Mouse (Mus musculus) MEL (cell line): Measurements from ENCODE around the gene Cyth3. TPM values are rescaled to one million over a fixed set of nuclear protein-coding genes. Genes with fewer than 3 reads are reported as not detected.

ENCODE experiments used
- DNase-seq: peaks from one replicate; pipeline ENCODE4 v3.0.0; 2011; ENCODE audit warnings: low read depth, low spot score
- H3K27ac ChIP-seq: 2 replicates; pipeline ENCODE4 v1.5.1; 2012; ENCODE audit warnings: low read depth, mild to moderate bottlenecking, control low read depth, low read length, moderate library complexity; ENCODE audit not compliant: control insufficient read depth
- H3K27me3 ChIP-seq, 2 experiments: fragments of 150-350 bp in 1 of 2; sonication (generic) in 1 of 2; 2 replicates each; pipeline ENCODE4 v1.6.1; 2012; ENCODE audit warnings: low read length in 2 of 2, mild to moderate bottlenecking in 2 of 2, improper control_type of control experiment in 1 of 2, moderate library complexity in 1 of 2; ENCODE audit not compliant: insufficient read depth in 2 of 2, control insufficient read depth in 1 of 2
- H3K36me3 ChIP-seq, 2 experiments: 2 replicates each; pipeline ENCODE4 v1.6.1; 2012 to 2014; ENCODE audit warnings: low read length in 2 of 2, improper control_type of control experiment in 1 of 2, inconsistent platforms in 1 of 2, mild to moderate bottlenecking in 1 of 2; ENCODE audit not compliant: insufficient read depth in 2 of 2, control insufficient read depth in 1 of 2
- H3K4me1 ChIP-seq, 2 experiments: fragments of 150-350 bp in 1 of 2; sonication (generic) in 1 of 2; 2 replicates each; pipeline ENCODE4 v1.6.1; 2012; ENCODE audit warnings: low read length in 2 of 2, improper control_type of control experiment in 1 of 2, mild to moderate bottlenecking in 1 of 2; ENCODE audit not compliant: insufficient read depth in 2 of 2, control insufficient read depth in 1 of 2
- H3K4me3 ChIP-seq, 2 experiments: fragments of 150-350 bp in 1 of 2; sonication (generic) in 1 of 2; 2 replicates each; pipeline ENCODE4 v1.5.1; 2012; ENCODE audit warnings: low read depth in 2 of 2, low read length in 2 of 2, mild to moderate bottlenecking in 2 of 2, moderate library complexity in 2 of 2, control low read depth in 1 of 2, improper control_type of control experiment in 1 of 2; ENCODE audit not compliant: control insufficient read depth in 1 of 2, insufficient read depth in 1 of 2
- H3K79me2 ChIP-seq: 2 replicates; pipeline ENCODE4 v1.6.1; 2012; ENCODE audit warnings: mild to moderate bottlenecking, low read length, moderate library complexity; ENCODE audit not compliant: control insufficient read depth, poor library complexity, insufficient read depth
- H3K9ac ChIP-seq: 2 replicates; pipeline ENCODE4 v1.6.1; 2012; ENCODE audit warnings: low read depth, mild to moderate bottlenecking, control low read depth, low read length, moderate library complexity; ENCODE audit not compliant: control insufficient read depth, poor library complexity, severe bottlenecking
- H3K9me3 ChIP-seq: fragments of 150-350 bp; sonication (generic); replicated peaks from 2 replicates; pipeline ENCODE4 v1.6.1; 2012; ENCODE audit warnings: mild to moderate bottlenecking, low read length, improper control_type of control experiment, moderate library complexity; ENCODE audit not compliant: insufficient read depth
- CHD1 ChIP-seq: IDR thresholded peaks from 2 replicates; pipeline ENCODE4 v1.6.1; 2012; ENCODE audit warnings: low read depth, mild to moderate bottlenecking, inconsistent platforms, low read length, improper control_type of control experiment
- E2F4 ChIP-seq: IDR thresholded peaks from 2 replicates; pipeline ENCODE4 v1.6.1; 2011; ENCODE audit warnings: low read depth, low read length, improper control_type of control experiment, borderline replicate concordance
- ELF1 ChIP-seq: IDR thresholded peaks from 2 replicates; pipeline ENCODE4 v1.6.1; 2014; ENCODE audit warnings: low read depth, mild to moderate bottlenecking, inconsistent platforms, low read length, improper control_type of control experiment, moderate library complexity
- GABPA ChIP-seq: IDR thresholded peaks from 2 replicates; pipeline ENCODE4 v1.6.1; 2012; ENCODE audit warnings: low read depth, mild to moderate bottlenecking, inconsistent platforms, low read length, improper control_type of control experiment, moderate library complexity
- GATA1 ChIP-seq: IDR thresholded peaks from 2 replicates; pipeline ENCODE4 v1.6.1; 2011; ENCODE audit warnings: low read depth, low read length, improper control_type of control experiment
- JUND ChIP-seq: IDR thresholded peaks from 2 replicates; pipeline ENCODE4 v1.6.1; 2011; ENCODE audit warnings: low read depth, mild to moderate bottlenecking, improper control_type of control experiment, low read length
- MAX ChIP-seq: IDR thresholded peaks from 2 replicates; pipeline ENCODE4 v1.6.1; 2011; ENCODE audit warnings: low read length, improper control_type of control experiment
- MAZ ChIP-seq: IDR thresholded peaks from 2 replicates; pipeline ENCODE4 v1.6.1; 2012; ENCODE audit warnings: low read depth, mild to moderate bottlenecking, inconsistent platforms, low read length, improper control_type of control experiment
- MEF2A ChIP-seq: IDR thresholded peaks from 2 replicates; pipeline ENCODE4 v1.6.1; 2014; ENCODE audit warnings: low read depth, mild to moderate bottlenecking, inconsistent platforms, low read length, improper control_type of control experiment; ENCODE audit not compliant: poor library complexity, insufficient replicate concordance, severe bottlenecking; ENCODE audit errors: extremely low read depth
- MXI1 ChIP-seq: IDR thresholded peaks from 2 replicates; pipeline ENCODE4 v1.6.1; 2011; ENCODE audit warnings: mild to moderate bottlenecking, low read depth, low read length, improper control_type of control experiment
- MYC ChIP-seq: IDR thresholded peaks from 2 replicates; pipeline ENCODE4 v1.6.1; 2011; ENCODE audit warnings: low read depth, mild to moderate bottlenecking, low read length, improper control_type of control experiment, moderate library complexity
- NELFE ChIP-seq: IDR thresholded peaks from 2 replicates; pipeline ENCODE4 v1.6.1; 2011; ENCODE audit warnings: low read depth, low read length, improper control_type of control experiment
- NRF1 ChIP-seq: IDR thresholded peaks from 2 replicates; pipeline ENCODE4 v1.6.1; 2014; ENCODE audit warnings: low read depth, mild to moderate bottlenecking, inconsistent platforms, low read length, improper control_type of control experiment, moderate library complexity; ENCODE audit not compliant: poor library complexity, insufficient read depth, severe bottlenecking
- POLR2A ChIP-seq, 2 experiments: IDR thresholded peaks; 2 replicates each; pipeline ENCODE4 v1.6.1; 2011 to 2012; ENCODE audit warnings: low read length in 2 of 2, mild to moderate bottlenecking in 2 of 2, control low read depth in 1 of 2, improper control_type of control experiment in 1 of 2, low read depth in 1 of 2, moderate library complexity in 1 of 2; ENCODE audit not compliant: control insufficient read depth in 1 of 2, insufficient read depth in 1 of 2, poor library complexity in 1 of 2
- POLR2AphosphoS2 ChIP-seq: IDR thresholded peaks from 2 replicates; pipeline ENCODE4 v1.6.1; 2011; ENCODE audit warnings: low read length, improper control_type of control experiment
- POLR2AphosphoS5 ChIP-seq: IDR thresholded peaks from 2 replicates; pipeline ENCODE4 v1.6.1; 2012; ENCODE audit warnings: low read depth, borderline replicate concordance, mild to moderate bottlenecking, inconsistent platforms, low read length, moderate library complexity, mixed read lengths
- RAD21 ChIP-seq: IDR thresholded peaks from 2 replicates; pipeline ENCODE4 v1.6.1; 2011; ENCODE audit warnings: mild to moderate bottlenecking, low read depth, low read length, improper control_type of control experiment
- RCOR1 ChIP-seq: IDR thresholded peaks from 2 replicates; pipeline ENCODE4 v1.6.1; 2012; ENCODE audit warnings: low read depth, mild to moderate bottlenecking, inconsistent platforms, low read length, improper control_type of control experiment
- SIN3A ChIP-seq: IDR thresholded peaks from 2 replicates; pipeline ENCODE4 v1.6.1; 2012; ENCODE audit warnings: low read length, improper control_type of control experiment, inconsistent platforms
- SMC3 ChIP-seq: IDR thresholded peaks from 2 replicates; pipeline ENCODE4 v1.6.1; 2011; ENCODE audit warnings: low read depth, low read length, improper control_type of control experiment
- TCF12 ChIP-seq: IDR thresholded peaks from 2 replicates; pipeline ENCODE4 v1.6.1; 2014; ENCODE audit warnings: low read depth, mild to moderate bottlenecking, inconsistent platforms, low read length, improper control_type of control experiment, moderate library complexity
- UBTF ChIP-seq: IDR thresholded peaks from 2 replicates; pipeline ENCODE4 v1.6.1; 2012; ENCODE audit warnings: low read depth, mild to moderate bottlenecking, inconsistent platforms, low read length, improper control_type of control experiment, moderate library complexity, borderline replicate concordance; ENCODE audit not compliant: insufficient read depth
- USF1 ChIP-seq: IDR thresholded peaks from 2 replicates; pipeline ENCODE4 v1.6.1; 2014; ENCODE audit warnings: low read depth, mild to moderate bottlenecking, inconsistent platforms, low read length, improper control_type of control experiment, moderate library complexity
- USF2 ChIP-seq, 2 experiments: IDR thresholded peaks; 2 replicates each; pipeline ENCODE4 v1.6.1; 2011 to 2012; ENCODE audit warnings: improper control_type of control experiment in 2 of 2, low read length in 2 of 2, borderline replicate concordance in 1 of 2, inconsistent platforms in 1 of 2, low read depth in 1 of 2, mild to moderate bottlenecking in 1 of 2; ENCODE audit not compliant: insufficient read depth in 1 of 2
- ZC3H11A ChIP-seq: IDR thresholded peaks from 2 replicates; pipeline ENCODE4 v1.6.1; 2012; ENCODE audit warnings: low read depth, mild to moderate bottlenecking, inconsistent platforms, low read length, improper control_type of control experiment
- ZKSCAN1 ChIP-seq: IDR thresholded peaks from 2 replicates; pipeline ENCODE4 v1.6.1; 2012; ENCODE audit warnings: low read depth, mild to moderate bottlenecking, inconsistent platforms, low read length, improper control_type of control experiment, moderate library complexity
- ZNF384 ChIP-seq: IDR thresholded peaks from 2 replicates; pipeline ENCODE4 v1.6.1; 2012; ENCODE audit warnings: low read depth, mild to moderate bottlenecking, inconsistent platforms, low read length, improper control_type of control experiment
- polyA plus RNA-seq, 2 experiments: library from polyadenylated mRNA; stranded (reverse) in 1 of 2; unstranded in 1 of 2; fragments of >175 nt in 1 of 2; fragments of >200 nt in 1 of 2; gene quantifications; 2 replicates each; pipeline versions ENCODE4 v1.2.1 to v1.2.4; 2012; ENCODE audit warnings: low replicate concordance in 2 of 2, low read depth in 1 of 2; ENCODE audit not compliant: insufficient read length in 2 of 2, insufficient read depth in 1 of 2, missing spikeins in 1 of 2
- total RNA-seq: library from RNA; depleted of rRNA; stranded (reverse); fragments of 300-350 nt; gene quantifications from 2 replicates; pipeline ENCODE4 v1.2.3, GENCODE M21; 2012

Cyth3 gene
- total and polyA plus RNA-seq, 3 experiments: 41.1 to 44.9 TPM; not detected in 1

DNA sequence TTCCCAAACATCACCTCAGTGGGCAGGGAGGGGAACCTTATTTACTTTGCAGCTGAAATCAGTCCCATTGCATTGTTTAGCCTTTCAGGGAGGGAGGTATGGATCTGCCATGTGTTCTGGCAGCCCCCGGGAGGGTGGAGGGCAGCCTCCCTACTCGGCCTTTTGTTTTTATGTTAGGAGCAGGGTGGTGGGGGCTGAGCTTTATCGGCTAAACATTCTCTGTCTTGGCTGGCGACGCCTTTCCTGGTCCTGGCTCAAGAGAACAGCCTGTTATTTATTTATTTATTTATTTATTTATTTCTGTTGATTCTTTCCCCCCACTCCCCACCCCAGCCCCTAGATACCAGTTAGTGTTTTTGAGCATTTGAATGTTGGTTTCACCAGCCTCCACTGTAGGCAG, 7.7 kb upstream of the Cyth3 start:
- Histone ChIP-seq H3K27ac (no peak overlapping the region), H3K4me3 (no peak overlapping the region)
- no peak for TF ChIP-seq SIN3A
- TF ChIP-seq USF2 (IDR thresholded peaks at IDR 0.05; ENCODE audit: borderline replicate concordance in 1 of 2, insufficient read depth in 1 of 2, low read depth in 1 of 2, low read length in 2 of 2): no peak
- no peak for TF ChIP-seq ZNF384
- no peak for TF ChIP-seq MEF2A
- no peak for TF ChIP-seq RAD21
- no peak for TF ChIP-seq POLR2AphosphoS2
- no peak for TF ChIP-seq CHD1
- no peak for TF ChIP-seq MYC
- no peak for TF ChIP-seq UBTF
- TF ChIP-seq GATA1: no peak
- no peak for TF ChIP-seq MXI1
- no peak for TF ChIP-seq NRF1
- no peak for TF ChIP-seq E2F4
- no peak for TF ChIP-seq POLR2A (IDR thresholded peaks at IDR 0.05; ENCODE audit: control insufficient read depth in 1 of 2, insufficient read depth in 1 of 2, low read depth in 1 of 2, low read length in 2 of 2, poor library complexity in 1 of 2)
- no peak for TF ChIP-seq NELFE
- TF ChIP-seq JUND: no peak
- no peak for TF ChIP-seq ELF1
- no peak for TF ChIP-seq POLR2AphosphoS5
- TF ChIP-seq MAX: no peak
- TF ChIP-seq, all 39 proteins: peak for 0
- Histone ChIP-seq H3K9ac (no peak overlapping the region), H3K9me3 (no peaks in the 10 kb centered on the region), H3K79me2 (no peaks in the 10 kb centered on the region), H3K27me3 (peaks cover 0 to 4% of the 10 kb centered on the region in 2 experiments; a peak in 1 of 4 replicates), H3K36me3 (peaks cover 0 to 9% of the 10 kb centered on the region in 2 experiments; a peak in 2 of 4 replicates), H3K4me1 (peaks cover 7 to 18% of the 10 kb centered on the region in 2 experiments; a peak in 3 of 4 replicates)
- no peak for DNase-seq

DNA sequence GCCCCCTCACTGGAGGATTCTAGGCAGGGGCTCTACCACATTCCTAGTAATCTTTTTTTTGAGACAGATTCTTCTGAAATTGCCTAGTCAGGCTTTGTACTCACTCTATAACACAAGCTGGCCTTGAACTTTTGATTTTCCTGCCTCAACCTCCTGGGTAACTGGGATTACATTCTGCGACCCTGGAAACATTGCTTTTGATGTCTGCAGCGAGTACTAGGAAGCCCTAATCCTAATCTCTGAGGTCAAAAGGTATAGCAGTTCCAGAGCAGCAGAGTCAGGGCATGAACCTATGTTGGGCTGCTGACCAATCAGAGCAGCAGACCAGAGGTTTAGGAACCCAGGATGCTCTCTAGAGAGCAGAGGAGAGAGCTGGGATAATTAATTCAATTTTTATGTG, 6.9 kb upstream of the Cyth3 start:
- no peaks in the 10 kb centered on the region for H3K9me3 ChIP-seq

More for the DNA sequence above, 6.9 kb upstream of the Cyth3 start:
- H3K4me3 ChIP-seq: no peak overlapping the region
- no peak for DNase-seq
- TF ChIP-seq MAZ: no peak
- TF ChIP-seq RCOR1: no peak
- TF ChIP-seq CHD1: no peak
- no peak for TF ChIP-seq ZC3H11A
- TF ChIP-seq ZKSCAN1: no peak
- TF ChIP-seq SIN3A: no peak
- no peak for TF ChIP-seq MYC
- TF ChIP-seq SMC3: no peak
- no peak for TF ChIP-seq GABPA
- no peak for TF ChIP-seq UBTF
- TF ChIP-seq USF1: no peak
- TF ChIP-seq TCF12: no peak
- no peak for TF ChIP-seq GATA1
- TF ChIP-seq, all 39 proteins: peak for 0
- no peak overlapping the region for H3K27ac ChIP-seq
- H3K4me1 ChIP-seq: peaks cover 8 to 20% of the 10 kb centered on the region in 2 experiments; a peak in 3 of 4 replicates
- H3K79me2 ChIP-seq: no peaks in the 10 kb centered on the region
- peaks cover 0 to 4% of the 10 kb centered on the region in 2 experiments; a peak in 1 of 4 replicates for H3K27me3 ChIP-seq
- H3K36me3 ChIP-seq: peaks cover 0 to 11% of the 10 kb centered on the region in 2 experiments; a peak in 2 of 4 replicates
- no peak overlapping the region for H3K9ac ChIP-seq
